Mouse (Mus musculus): ENCODE results near the gene Clic1. TPM values are rescaled to one million over a fixed set of nuclear protein-coding genes. Genes with fewer than 3 reads are reported as not detected.
A peak's percentile ranks its signal among the peaks of the same experiment; 100 is the strongest.

The Clic1 gene
- total and polyA plus RNA-seq, 3 experiments, result 114 to 198 (median 160) TPM

- Histone ChIP-seq H3K27me3 (replicated peaks) (no peaks in the 10 kb centered on the region), H3K79me2 (replicated peaks; ENCODE audit: control insufficient read depth, extremely low read depth, insufficient read depth, poor library complexity, severe bottlenecking) (no peaks in the 10 kb centered on the region), H3K4me1 (ENCODE audit: control insufficient read depth in 1 of 2, insufficient read depth in 2 of 2) (peaks cover 0 to 4% of the 10 kb centered on the region in 2 experiments; a peak in 1 of 4 replicates), H3K9ac (ENCODE audit: insufficient read depth, low read depth) (no peak overlapping the region), H3K4me3 (replicated peaks in 1 of 3; ENCODE audit: low read depth in 2 of 3, low read length in 2 of 3, poor library complexity in 1 of 3) (no peak overlapping the region), H3K4me2 (ENCODE audit: insufficient read depth, low read depth, poor library complexity, severe bottlenecking) (no peak overlapping the region), H3K27ac (ENCODE audit: insufficient read depth, low read depth) (no peak overlapping the region), H3K9me3 (replicated peaks; ENCODE audit: low read length) (no peaks in the 10 kb centered on the region), H3K36me3 (replicated peaks in 1 of 2; ENCODE audit: control insufficient read depth in 1 of 2, insufficient read depth in 1 of 2, low read length in 1 of 2) (peaks cover 25 to 41% of the 10 kb centered on the region in 2 experiments)
- in situ Hi-C loops (cut with MboI; ENCODE audit: low pct_ligation_motif_present, low pct_unique_long_range_greater_than_20kb, low sequenced_read_pairs) (no loop called here), dilution Hi-C loops (cut with MboI; ENCODE audit: extremely low pct_ligation_motif_present, extremely low pct_unique_long_range_greater_than_20kb, low sequenced_read_pairs) (no loop called here)
- TF ChIP-seq SMC3 (IDR thresholded peaks at IDR 0.05; ENCODE audit: low read depth, low read length), result peak; percentile 81
- TF ChIP-seq POLR2AphosphoS2 (IDR thresholded peaks at IDR 0.05; ENCODE audit: low read depth, low read length), result no peak
- 0 out of 2 replicates have a peak, but pooled peaks have one; percentile 25 for TF ChIP-seq ZC3H11A (IDR thresholded peaks at IDR 0.05; ENCODE audit: low read depth, low read length)
- peak; percentile 81 for TF ChIP-seq ZNF384 (IDR thresholded peaks at IDR 0.05; ENCODE audit: low read depth, low read length)
- no peak for TF ChIP-seq E2F4 (IDR thresholded peaks at IDR 0.05; ENCODE audit: insufficient replicate concordance, low read depth, low read length)
- TF ChIP-seq TBP (conservative IDR thresholded peaks at IDR 0.05; ENCODE audit: low read depth, low read length), result no peak
- TF ChIP-seq CTCF (conservative IDR thresholded peaks at IDR 0.05 in 1 of 2, IDR thresholded peaks at IDR 0.05 in 1 of 2; ENCODE audit: low read depth in 2 of 2, low read length in 2 of 2), result peak in 1 of 2 experiments; percentile 81; a peak in 2 of 4 replicates
- no peak for TF ChIP-seq PAX5 (IDR thresholded peaks at IDR 0.05; ENCODE audit: low read length)
- TF ChIP-seq RAD21 (IDR thresholded peaks at IDR 0.05; ENCODE audit: low read depth, low read length), result peak; percentile 79
- peak; percentile 30 for DNase-seq (ENCODE audit: extremely low read depth)
These were observed 56.1 kb downstream of the Clic1 start for GRCm38 (mm10) chr17:35105740-35106389.

- H3K9ac ChIP-seq (ENCODE audit: insufficient read depth, low read depth), result no peak overlapping the region
- in situ Hi-C loops (cut with MboI; ENCODE audit: low pct_ligation_motif_present, low pct_unique_long_range_greater_than_20kb, low sequenced_read_pairs), result no loop called here
- no peak for DNase-seq (ENCODE audit: extremely low read depth)
These were observed 56.8 kb downstream of the Clic1 start for GRCm38 (mm10) chr17:35106522-35106921.

GRCm38 (mm10) chr17:35108097-35108496 is 58.3 kb downstream of the Clic1 start, which contains the start of gene Ly6g5c:
TSS of gene Ly6g5c (plus strand) at chr17:35108279.
- Histone ChIP-seq H3K36me3 (replicated peaks in 1 of 2; ENCODE audit: control insufficient read depth in 1 of 2, insufficient read depth in 1 of 2, low read length in 1 of 2) (peaks cover 7 to 23% of the 10 kb centered on the region in 2 experiments), H3K27ac (ENCODE audit: insufficient read depth, low read depth) (no peak within 1 kb of the TSS), H3K27me3 (replicated peaks) (no peaks in the 10 kb centered on the region), H3K9me3 (replicated peaks; ENCODE audit: low read length) (no peaks in the 10 kb centered on the region), H3K9ac (ENCODE audit: insufficient read depth, low read depth) (no peak within 1 kb of the TSS), H3K4me3 (replicated peaks in 1 of 3; ENCODE audit: low read depth in 2 of 3, low read length in 2 of 3, poor library complexity in 1 of 3) (no peak within 1 kb of the TSS), H3K4me1 (ENCODE audit: control insufficient read depth in 1 of 2, insufficient read depth in 2 of 2) (peaks cover 0 to 3% of the 10 kb centered on the region in 2 experiments; a peak in 1 of 4 replicates), H3K4me2 (ENCODE audit: insufficient read depth, low read depth, poor library complexity, severe bottlenecking) (no peak within 1 kb of the TSS), H3K79me2 (replicated peaks; ENCODE audit: control insufficient read depth, extremely low read depth, insufficient read depth, poor library complexity, severe bottlenecking) (no peaks in the 10 kb centered on the region)
- dilution Hi-C loops (cut with MboI; ENCODE audit: extremely low pct_ligation_motif_present, extremely low pct_unique_long_range_greater_than_20kb, low sequenced_read_pairs), result no loop called here
- no peak for DNase-seq (ENCODE audit: extremely low read depth)
- in situ Hi-C loops (cut with MboI; ENCODE audit: low pct_ligation_motif_present, low pct_unique_long_range_greater_than_20kb, low sequenced_read_pairs), result no loop called here
- TF ChIP-seq MEF2A (IDR thresholded peaks at IDR 0.05; ENCODE audit: borderline replicate concordance, low read depth, low read length), result no peak
- no peak for TF ChIP-seq NELFE (IDR thresholded peaks at IDR 0.05; ENCODE audit: low read depth, low read length)
- TF ChIP-seq GABPA (IDR thresholded peaks at IDR 0.05; ENCODE audit: insufficient replicate concordance, low read depth, low read length), result no peak
- no peak for TF ChIP-seq SMC3 (IDR thresholded peaks at IDR 0.05; ENCODE audit: low read depth, low read length)
- no peak for TF ChIP-seq ZMIZ1 (IDR thresholded peaks at IDR 0.05; ENCODE audit: low read depth, low read length)
- no peak for TF ChIP-seq JUND (conservative IDR thresholded peaks at IDR 0.05; ENCODE audit: low read depth, low read length)
- TF ChIP-seq UBTF (IDR thresholded peaks at IDR 0.05; ENCODE audit: low read depth, low read length), result no peak
- no peak for TF ChIP-seq MAFK (IDR thresholded peaks at IDR 0.05; ENCODE audit: insufficient replicate concordance, low read length)
- no peak for TF ChIP-seq TBP (conservative IDR thresholded peaks at IDR 0.05; ENCODE audit: low read depth, low read length)
- TF ChIP-seq HCFC1 (IDR thresholded peaks at IDR 0.05; ENCODE audit: low read depth, low read length), result no peak
- TF ChIP-seq POLR2A (IDR thresholded peaks at IDR 0.05; ENCODE audit: low read depth, low read length), result no peak
- no peak for TF ChIP-seq RAD21 (IDR thresholded peaks at IDR 0.05; ENCODE audit: low read depth, low read length)
- TF ChIP-seq NRF1 (IDR thresholded peaks at IDR 0.05; ENCODE audit: low read depth, low read length), result no peak
- TF ChIP-seq BHLHE40 (IDR thresholded peaks at IDR 0.05; ENCODE audit: low read depth, low read length), result no peak
- TF ChIP-seq ZKSCAN1 (IDR thresholded peaks at IDR 0.05; ENCODE audit: borderline replicate concordance, low read depth, low read length), result no peak
- no peak for TF ChIP-seq IRF4 (IDR thresholded peaks at IDR 0.05; ENCODE audit: low read depth, low read length)
- no peak for TF ChIP-seq CTCF (conservative IDR thresholded peaks at IDR 0.05 in 1 of 2, IDR thresholded peaks at IDR 0.05 in 1 of 2; ENCODE audit: low read depth in 2 of 2, low read length in 2 of 2)

More at GRCm38 (mm10) chr17:35106522-35106921, 56.8 kb downstream of the Clic1 start:
- no peaks in the 10 kb centered on the region for H3K9me3 ChIP-seq (replicated peaks; ENCODE audit: low read length)
- no peaks in the 10 kb centered on the region for H3K79me2 ChIP-seq (replicated peaks; ENCODE audit: control insufficient read depth, extremely low read depth, insufficient read depth, poor library complexity, severe bottlenecking)
- H3K4me2 ChIP-seq (ENCODE audit: insufficient read depth, low read depth, poor library complexity, severe bottlenecking), result no peak overlapping the region
- peaks cover 0 to 4% of the 10 kb centered on the region in 2 experiments; a peak in 1 of 4 replicates for H3K4me1 ChIP-seq (ENCODE audit: control insufficient read depth in 1 of 2, insufficient read depth in 2 of 2)
- dilution Hi-C loops (cut with MboI; ENCODE audit: extremely low pct_ligation_motif_present, extremely low pct_unique_long_range_greater_than_20kb, low sequenced_read_pairs), result no loop called here
- H3K4me3 ChIP-seq (replicated peaks in 1 of 3; ENCODE audit: low read depth in 2 of 3, low read length in 2 of 3, poor library complexity in 1 of 3), result no peak overlapping the region
- peaks cover 18 to 35% of the 10 kb centered on the region in 2 experiments for H3K36me3 ChIP-seq (replicated peaks in 1 of 2; ENCODE audit: control insufficient read depth in 1 of 2, insufficient read depth in 1 of 2, low read length in 1 of 2)
- TF ChIP-seq E2F4 (IDR thresholded peaks at IDR 0.05; ENCODE audit: insufficient replicate concordance, low read depth, low read length), result no peak
- peak; percentile 10 for TF ChIP-seq RAD21 (IDR thresholded peaks at IDR 0.05; ENCODE audit: low read depth, low read length)
- TF ChIP-seq CTCF (conservative IDR thresholded peaks at IDR 0.05 in 1 of 2, IDR thresholded peaks at IDR 0.05 in 1 of 2; ENCODE audit: low read depth in 2 of 2, low read length in 2 of 2), result peak in 1 of 2 experiments; percentile 27; a peak in 1 of 4 replicates
- H3K27me3 ChIP-seq (replicated peaks), result no peaks in the 10 kb centered on the region
- H3K27ac ChIP-seq (ENCODE audit: insufficient read depth, low read depth), result no peak overlapping the region
